In genomic region chr13:109921336-109922038, GRCm38 (mm10) we compare ENCODE assay signal across 20 mouse cellular contexts.
DNase-seq lines count a peak whose midpoint lies in the region; ATAC-seq lines count a peak whose summit lies in the region.
"Had no signal": no experiment of that assay in that cellular context is flagged by ENCODE, and none has a peak within 500 bp of the region (broad histone marks: within the 10 kb centered on the region; RNA-seq: fewer than 3 reads in every experiment).

No protein-coding gene starts in this region.

- intact Hi-C loops in left cerebral cortex, postnatal 14 days (cut with DNase I): loop anchor here (10.0 kb wide), 1 partner anchor 443 kb away; no protein-coding TSS in a partner anchor

- H3K36me3 ChIP-seq in intestine, embryonic 14.5 days (ENCODE audit: control insufficient read depth, insufficient read depth, low read length): no peaks in the 10 kb centered on the region
- no peaks in the 10 kb centered on the region for H3K36me3 ChIP-seq in intestine, embryonic 16.5 days (ENCODE audit: control insufficient read depth, insufficient read depth, low read length)
- H3K36me3 ChIP-seq in midbrain, embryonic 11.5 days (ENCODE audit: control insufficient read depth, insufficient read depth, low read length): no peaks in the 10 kb centered on the region
- no peaks in the 10 kb centered on the region for H3K36me3 ChIP-seq in midbrain, embryonic 10.5 days
- H3K36me3 ChIP-seq: embryonic facial prominence, embryonic 12.5 days; heart, embryonic 12.5 days; hindbrain, embryonic 10.5 days; hindbrain, embryonic 15.5 days; liver, embryonic 13.5 days; lung, embryonic 15.5 days; midbrain, embryonic 12.5 days; neural tube, embryonic 12.5 days had no signal

- no peaks in the 10 kb centered on the region for H3K27me3 ChIP-seq in intestine, embryonic 14.5 days (replicated peaks; ENCODE audit: control insufficient read depth, insufficient read depth, low read length)
- no peaks in the 10 kb centered on the region for H3K27me3 ChIP-seq in intestine, embryonic 16.5 days (replicated peaks; ENCODE audit: control insufficient read depth, insufficient read depth, low read length)
- H3K27me3 ChIP-seq in midbrain, embryonic 11.5 days (ENCODE audit: control insufficient read depth, insufficient read depth, low read length): no peaks in the 10 kb centered on the region
- H3K27me3 ChIP-seq in midbrain, embryonic 10.5 days (ENCODE audit: low read depth, poor library complexity, severe bottlenecking): no peaks in the 10 kb centered on the region
- H3K27me3 ChIP-seq: embryonic facial prominence, embryonic 12.5 days; heart, embryonic 12.5 days; hindbrain, embryonic 15.5 days; liver, embryonic 13.5 days; lung, embryonic 15.5 days; midbrain, embryonic 12.5 days; neural tube, embryonic 12.5 days had no signal

- 0 out of 2 replicates have a peak, but pooled peaks cover 4% of the 10 kb centered on the region for H3K4me1 ChIP-seq in intestine, embryonic 14.5 days (replicated peaks; ENCODE audit: control insufficient read depth, insufficient read depth, low read length)
- peaks cover 4% of the 10 kb centered on the region for H3K4me1 ChIP-seq in intestine, embryonic 16.5 days (ENCODE audit: control insufficient read depth, insufficient read depth, low read length)
- no peaks in the 10 kb centered on the region for H3K4me1 ChIP-seq in midbrain, embryonic 11.5 days (ENCODE audit: control insufficient read depth, insufficient read depth, low read length)
- H3K4me1 ChIP-seq in midbrain, embryonic 10.5 days: peaks cover 4% of the 10 kb centered on the region
- H3K4me1 ChIP-seq: lung, embryonic 15.5 days had no signal

- no peak overlapping the region for H3K9ac ChIP-seq in intestine, embryonic 14.5 days (ENCODE audit: low read length)
- H3K9ac ChIP-seq in intestine, embryonic 16.5 days (ENCODE audit: low read depth, low read length): no peak overlapping the region
- H3K9ac ChIP-seq in midbrain, embryonic 11.5 days (ENCODE audit: low read length): no peak overlapping the region
- H3K9ac ChIP-seq: embryonic facial prominence, embryonic 12.5 days; heart, embryonic 12.5 days; hindbrain, embryonic 15.5 days; liver, embryonic 13.5 days; lung, embryonic 15.5 days; midbrain, embryonic 12.5 days; neural tube, embryonic 12.5 days had no signal

- peak; percentile 45 for DNase-seq in intestine, embryonic 14.5 days (ENCODE audit: low spot score)
- DNase-seq in midbrain, embryonic 11.5 days (ENCODE audit: low spot score, missing footprints): peak; percentile 49
- DNase-seq in midbrain, embryonic 10.5 days (ENCODE audit: low spot score): no peak
- DNase-seq in left cerebral cortex, postnatal 14 days (ENCODE audit: low spot score in 2 of 2): no peak
- no peak for DNase-seq in layer of hippocampus, adult 11-12 months (ENCODE audit: low spot score)
- DNase-seq: gastrocnemius, postnatal 25 days; heart, adult 2 months; spleen, adult 18-20 months had no signal

- no peak for ATAC-seq in intestine, embryonic 14.5 days (replicated peaks; ENCODE audit: low FRiP score, low TSS enrichment, low read depth)
- no peak for ATAC-seq in intestine, embryonic 16.5 days
- no peak for ATAC-seq in midbrain, embryonic 11.5 days (ENCODE audit: low FRiP score)
- peak; percentile 63 to 67 for ATAC-seq in hematopoietic stem cell, adult 5-6 weeks (replicated peaks in 1 of 2; ENCODE audit: insufficient read depth in 1 of 2, low FRiP score in 2 of 2, low TSS enrichment in 1 of 2, low read depth in 1 of 2, poor library complexity in 2 of 2, severe bottlenecking in 2 of 2)

- no peaks in the 10 kb centered on the region for H3K9me3 ChIP-seq in intestine, embryonic 14.5 days (ENCODE audit: control insufficient read depth, low read length)
- H3K9me3 ChIP-seq in intestine, embryonic 16.5 days (ENCODE audit: control insufficient read depth, low read length): no peaks in the 10 kb centered on the region
- no peaks in the 10 kb centered on the region for H3K9me3 ChIP-seq in midbrain, embryonic 11.5 days (ENCODE audit: control insufficient read depth, low read length)
- no peaks in the 10 kb centered on the region for H3K9me3 ChIP-seq in midbrain, embryonic 10.5 days (replicated peaks)
- H3K9me3 ChIP-seq: embryonic facial prominence, embryonic 12.5 days; G1E; heart, embryonic 12.5 days; hindbrain, embryonic 10.5 days; hindbrain, embryonic 15.5 days; liver, embryonic 13.5 days; lung, embryonic 15.5 days; midbrain, embryonic 12.5 days; neural tube, embryonic 12.5 days had no signal

- 82% methylated on average over 17 of the region's 17 CpGs for WGBS in intestine, embryonic 14.5 days
- 83% methylated on average over 17 of the region's 17 CpGs for WGBS in intestine, embryonic 16.5 days
- 91% methylated on average over 17 of the region's 17 CpGs for WGBS in midbrain, embryonic 11.5 days
- 92% methylated on average over 17 of the region's 17 CpGs for WGBS in midbrain, embryonic 10.5 days

- H3K4me3 ChIP-seq in intestine, embryonic 14.5 days (ENCODE audit: low read depth, low read length): no peak overlapping the region
- no peak overlapping the region for H3K4me3 ChIP-seq in intestine, embryonic 16.5 days (ENCODE audit: low read length)
- no peak overlapping the region for H3K4me3 ChIP-seq in midbrain, embryonic 11.5 days (ENCODE audit: low read depth, low read length)
- no peak overlapping the region for H3K4me3 ChIP-seq in midbrain, embryonic 10.5 days
- H3K4me3 ChIP-seq: embryonic facial prominence, embryonic 12.5 days; heart, adult 2 months; heart, embryonic 12.5 days; hindbrain, embryonic 10.5 days; hindbrain, embryonic 15.5 days; liver, embryonic 13.5 days; lung, embryonic 15.5 days; midbrain, embryonic 12.5 days; myocyte; neural tube, embryonic 12.5 days had no signal

- no peak overlapping the region for H3K4me2 ChIP-seq in intestine, embryonic 14.5 days (ENCODE audit: low read length)
- no peak overlapping the region for H3K4me2 ChIP-seq in intestine, embryonic 16.5 days (ENCODE audit: low read depth, low read length)
- H3K4me2 ChIP-seq in midbrain, embryonic 11.5 days: no peak overlapping the region
- H3K4me2 ChIP-seq: embryonic facial prominence, embryonic 12.5 days; heart, embryonic 12.5 days; hindbrain, embryonic 15.5 days; liver, embryonic 13.5 days; lung, embryonic 15.5 days; midbrain, embryonic 12.5 days; neural tube, embryonic 12.5 days had no signal

- H3K27ac ChIP-seq in intestine, embryonic 14.5 days (ENCODE audit: low read depth): no peak overlapping the region
- H3K27ac ChIP-seq in intestine, embryonic 16.5 days (ENCODE audit: low read length): no peak overlapping the region
- H3K27ac ChIP-seq in midbrain, embryonic 11.5 days (ENCODE audit: low read depth, low read length): no peak overlapping the region
- no peak overlapping the region for H3K27ac ChIP-seq in midbrain, embryonic 10.5 days (replicated peaks)
- H3K27ac ChIP-seq: embryonic facial prominence, embryonic 12.5 days; heart, adult 2 months; hindbrain, embryonic 10.5 days; hindbrain, embryonic 15.5 days; liver, embryonic 13.5 days; lung, embryonic 15.5 days; midbrain, embryonic 12.5 days; neural tube, embryonic 12.5 days had no signal

Comparison
In these comparisons a context has a peak if more than half of its experiments do, and no peak if none do; other contexts are left out.
1. DNase-seq: peak in intestine, embryonic 14.5 days (single experiment) and midbrain, embryonic 11.5 days (single experiment); none in midbrain, embryonic 10.5 days (single experiment), left cerebral cortex, postnatal 14 days (0 of 2) and layer of hippocampus, adult 11-12 months (single experiment).
2. ATAC-seq: peak in hematopoietic stem cell, adult 5-6 weeks (2 of 2); none in intestine, embryonic 14.5 days (single experiment), intestine, embryonic 16.5 days (single experiment) and midbrain, embryonic 11.5 days (single experiment).